ENCODE assay signal across 8 mouse cellular contexts in the genomic region with DNA sequence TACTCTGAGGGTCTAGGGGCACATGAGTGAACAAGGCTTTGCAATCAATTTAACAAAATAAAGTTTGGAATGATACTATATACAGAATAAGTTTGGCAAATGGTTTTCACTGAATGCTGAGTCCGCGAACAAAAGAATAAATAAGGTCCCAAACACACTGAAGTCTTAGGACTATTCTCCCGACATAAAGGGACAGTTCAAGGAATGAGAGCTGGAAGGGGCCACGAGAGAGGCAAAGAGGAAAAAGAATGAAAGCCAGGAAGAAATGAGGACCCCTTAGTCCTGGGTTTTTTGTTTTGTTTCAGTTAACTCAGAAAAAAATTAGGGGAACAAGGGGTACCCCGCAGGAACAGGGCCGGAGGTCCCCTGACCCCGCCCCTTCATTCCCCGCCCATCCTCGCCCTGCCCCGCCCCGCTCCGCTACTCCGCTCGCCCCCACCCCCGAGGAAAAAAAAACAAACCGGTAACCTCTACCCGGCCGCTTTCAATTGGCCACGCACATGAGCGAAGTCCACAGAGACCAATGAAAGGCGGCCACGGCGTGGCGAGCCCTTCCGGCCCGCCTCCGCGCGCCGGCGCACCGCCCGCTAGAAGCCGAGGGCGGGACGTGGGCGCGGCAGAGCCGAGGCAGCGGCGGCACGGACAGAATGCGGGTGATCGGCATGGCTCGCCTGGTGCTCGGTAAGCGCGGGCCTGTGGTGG. TPM values are rescaled to one million over a fixed set of nuclear protein-coding genes. Genes with fewer than 3 reads are reported as not detected.
DNase-seq lines count a peak whose midpoint lies in the region; ATAC-seq lines count a peak whose summit lies in the region.

A gene (plus strand): TSS at position 575 of the 702 bp plus-strand sequence.

- peak; percentile 80 for DNase-seq in MEL-GATA-1-ER (ENCODE audit: extremely low read depth, low read depth)
- DNase-seq in cerebellum, adult 8-10 months: peak; percentile 89
- DNase-seq in forelimb bud, embryonic 11.5 days (ENCODE audit: low read depth, low spot score): peak; percentile 96
- DNase-seq in layer of hippocampus, adult 9-10 months (ENCODE audit: low spot score): peak; percentile 73
- DNase-seq in ovary, postnatal 10 days (ENCODE audit: low spot score): peak; percentile 67
- peak; percentile 85 to 91 for DNase-seq in thymus, postnatal 10 days (ENCODE audit: low spot score in 2 of 2)

- H3K9me3 ChIP-seq in lung, embryonic 16.5 days (ENCODE audit: control insufficient read depth, low read length): no peaks in the 10 kb centered on the region

- peak; percentile 95 to 97 for ATAC-seq in hematopoietic stem cell, adult 5-6 weeks (replicated peaks in 1 of 2; ENCODE audit: insufficient read depth in 1 of 2, low FRiP score in 2 of 2, low TSS enrichment in 1 of 2, low read depth in 1 of 2, poor library complexity in 2 of 2, severe bottlenecking in 2 of 2)
- ATAC-seq in lung, embryonic 16.5 days (ENCODE audit: low read depth): peak; percentile 99

- peaks cover 7% of the 10 kb centered on the region for H3K36me3 ChIP-seq in lung, embryonic 16.5 days (ENCODE audit: control insufficient read depth, insufficient read depth, low read length)

- no peaks in the 10 kb centered on the region for H3K27me3 ChIP-seq in lung, embryonic 16.5 days (ENCODE audit: control insufficient read depth, insufficient read depth, low read depth, low read length)

- peaks cover 21% of the 10 kb centered on the region for H3K4me1 ChIP-seq in lung, embryonic 16.5 days (replicated peaks; ENCODE audit: control insufficient read depth, insufficient read depth, low read length)

- peak within 1 kb of the TSS; percentile 81 for H3K27ac ChIP-seq in lung, embryonic 16.5 days (ENCODE audit: low read length)

- peak within 1 kb of the TSS; percentile 94 for H3K9ac ChIP-seq in lung, embryonic 16.5 days (ENCODE audit: low read length)

- peak within 1 kb of the TSS; percentile 97 for H3K4me3 ChIP-seq in lung, embryonic 16.5 days (ENCODE audit: low read length)

- under 1% methylated on average over 40 of the region's 48 CpGs for WGBS in lung, embryonic 16.5 days

- peak within 1 kb of the TSS; percentile 92 for H3K4me2 ChIP-seq in lung, embryonic 16.5 days (ENCODE audit: low read depth, low read length)

RNA-seq across cellular contexts. Expression of the gene that starts here (rescaled TPM):
- total RNA-seq in hematopoietic stem cell, adult 5-6 weeks (2017): 215 and 321 TPM in 2 replicates
- 679 and 720 TPM in 2 replicates for polyA plus RNA-seq in lung, embryonic 16.5 days (2015; fragmentation: Nextera tagmentation; extraction: Ambion mirVana)

Comparison
In these comparisons a context has a peak if more than half of its experiments do, and no peak if none do; other contexts are left out.
1. Peak in every context shown above with its lines: DNase-seq, ATAC-seq, H3K4me3 ChIP-seq and H3K27ac ChIP-seq.